Mouse (Mus musculus) midbrain, embryonic 14.5 days (tissue): ENCODE measurements around the gene Ddi1. TPM values are rescaled to one million over a fixed set of nuclear protein-coding genes. Genes with fewer than 3 reads are reported as not detected.

Experiments
- ATAC-seq: fragments of 200-750 bp; cut with Nextera tagmentation; 2 replicates; pipeline ENCODE4 v1.8.0; 2017; ENCODE audit warnings: moderate number of reproducible peaks, moderate library complexity; ENCODE audit not compliant: low FRiP score, low TSS enrichment
- DNase-seq: peaks from one replicate; pipeline ENCODE4 v3.0.0-alpha.2; 2015
- H3K27ac ChIP-seq: fragments of 300-500 bp; sonication (generic); replicated peaks from 2 replicates; pipeline ENCODE4 v1.5.1; 2014; ENCODE audit warnings: mild to moderate bottlenecking, low read depth, low read length, moderate library complexity
- H3K27me3 ChIP-seq: fragments of 300-500 bp; sonication (generic); 2 replicates; pipeline ENCODE4 v1.6.1; 2014; ENCODE audit warnings: low read length, control low read depth, mixed read lengths; ENCODE audit not compliant: control insufficient read depth, insufficient read depth
- H3K36me3 ChIP-seq: fragments of 300-500 bp; sonication (generic); 2 replicates; pipeline ENCODE4 v1.6.1; 2014; ENCODE audit warnings: low read length, control low read depth; ENCODE audit not compliant: control insufficient read depth, insufficient read depth
- H3K4me1 ChIP-seq: fragments of 300-500 bp; sonication (generic); 2 replicates; pipeline ENCODE4 v1.6.1; 2014; ENCODE audit warnings: mild to moderate bottlenecking, antibody characterized with exemption, low read length, control low read depth; ENCODE audit not compliant: control insufficient read depth, insufficient read depth
- H3K4me2 ChIP-seq: fragments of 300-500 bp; sonication (generic); 2 replicates; pipeline ENCODE4 v1.6.1; 2014; ENCODE audit warnings: mild to moderate bottlenecking, low read length, moderate library complexity
- H3K4me3 ChIP-seq: fragments of 300-500 bp; sonication (generic); replicated peaks from 2 replicates; pipeline ENCODE4 v1.5.1; 2014; ENCODE audit warnings: low read depth, low read length
- H3K9ac ChIP-seq: fragments of 300-500 bp; sonication (generic); replicated peaks from 2 replicates; pipeline ENCODE4 v1.6.1; 2014; ENCODE audit warnings: mild to moderate bottlenecking, low read length, moderate library complexity
- H3K9me3 ChIP-seq: fragments of 300-500 bp; sonication (generic); 2 replicates; pipeline ENCODE4 v1.6.1; 2016; ENCODE audit warnings: low read length, control low read depth, mixed read lengths; ENCODE audit not compliant: control insufficient read depth
- WGBS: fragments of 180-500 bp; shearing (Covaris S2); extraction: QIAGEN DNeasy Blood & Tissue Kit; methylation state at CpG from one replicate; pipeline ENCODE4 v1.1.7; 2014; 5-methylcytosine and 5-hydroxymethylcytosine counted together
- polyA plus RNA-seq: library from polyadenylated mRNA; unstranded; fragments of >200 nt; fragmentation: Nextera tagmentation; extraction: Ambion mirVana; gene quantifications from 2 replicates; pipeline ENCODE4 v1.2.1, GENCODE M21; 2014

The Ddi1 gene
- polyA plus RNA-seq, result 0.03 TPM in 1 of 2 replicates, not detected in the other

GRCm38 (mm10) chr9:6269796-6270280 lies at the start of gene Ddi1:
TSS of gene Ddi1 (minus strand) at chr9:6269846.
- H3K4me3 ChIP-seq, result no peak within 1 kb of the TSS
- H3K4me2 ChIP-seq, result no peak within 1 kb of the TSS
- H3K27me3 ChIP-seq, result no peaks in the 10 kb centered on the region
- 66% methylated on average over 1 of the region's 1 CpGs for WGBS
- H3K9me3 ChIP-seq, result no peaks in the 10 kb centered on the region
- DNase-seq (no peak), ATAC-seq (no peak)
- H3K9ac ChIP-seq, result no peak within 1 kb of the TSS
- H3K4me1 ChIP-seq, result no peaks in the 10 kb centered on the region
- no peak within 1 kb of the TSS for H3K27ac ChIP-seq
- H3K36me3 ChIP-seq, result no peaks in the 10 kb centered on the region

- H3K9me3 ChIP-seq, result no peaks in the 10 kb centered on the region
- 93% methylated on average over 1 of the region's 1 CpGs for WGBS
- H3K4me3 ChIP-seq, result no peak overlapping the region
- H3K27me3 ChIP-seq, result no peaks in the 10 kb centered on the region
- DNase-seq, result no peak
- H3K36me3 ChIP-seq, result no peaks in the 10 kb centered on the region
- H3K9ac ChIP-seq, result no peak overlapping the region
- no peak for ATAC-seq
- no peak overlapping the region for H3K27ac ChIP-seq
- H3K4me1 ChIP-seq, result no peaks in the 10 kb centered on the region
- H3K4me2 ChIP-seq, result no peak overlapping the region
These were observed 47.5 kb upstream of the Ddi1 start for GRCm38 (mm10) chr9:6317114-6317513.

- 95% methylated on average over 3 of the region's 3 CpGs for WGBS
- no peaks in the 10 kb centered on the region for H3K9me3 ChIP-seq
- ATAC-seq (no peak), DNase-seq (no peak)
- H3K9ac ChIP-seq, result no peak overlapping the region
- H3K27ac ChIP-seq, result no peak overlapping the region
- H3K4me2 ChIP-seq, result no peak overlapping the region
- H3K36me3 ChIP-seq, result no peaks in the 10 kb centered on the region
- H3K4me3 ChIP-seq, result no peak overlapping the region
- no peaks in the 10 kb centered on the region for H3K27me3 ChIP-seq
- no peaks in the 10 kb centered on the region for H3K4me1 ChIP-seq
These were observed 36.2 kb upstream of the Ddi1 start for GRCm38 (mm10) chr9:6305847-6306246.

- Histone ChIP-seq H3K9me3 (no peaks in the 10 kb centered on the region), H3K27ac (no peak overlapping the region), H3K4me2 (no peak overlapping the region), H3K4me1 (no peaks in the 10 kb centered on the region), H3K36me3 (no peaks in the 10 kb centered on the region), H3K9ac (no peak overlapping the region), H3K27me3 (no peaks in the 10 kb centered on the region), H3K4me3 (no peak overlapping the region)
- WGBS, result 89% methylated on average over 3 of the region's 3 CpGs
- DNase-seq (no peak), ATAC-seq (no peak)
These were observed 34.9 kb upstream of the Ddi1 start for GRCm38 (mm10) chr9:6304590-6304989.

- no peak for ATAC-seq
- Histone ChIP-seq H3K9ac (no peak overlapping the region), H3K4me2 (no peak overlapping the region), H3K9me3 (no peaks in the 10 kb centered on the region), H3K4me1 (0 out of 2 replicates have a peak, but pooled peaks cover 3% of the 10 kb centered on the region), H3K27ac (no peak overlapping the region), H3K27me3 (no peaks in the 10 kb centered on the region), H3K36me3 (no peaks in the 10 kb centered on the region), H3K4me3 (no peak overlapping the region)
- no peak for DNase-seq
- WGBS, result 90% methylated on average over 3 of the region's 3 CpGs
These were observed 32.4 kb upstream of the Ddi1 start for GRCm38 (mm10) chr9:6302050-6302449.

GRCm38 (mm10) chr9:6298547-6298946 lies 28.9 kb upstream of the Ddi1 start:
- no peak for DNase-seq
- Histone ChIP-seq H3K9me3 (no peaks in the 10 kb centered on the region), H3K36me3 (no peaks in the 10 kb centered on the region), H3K4me3 (no peak overlapping the region), H3K27me3 (no peaks in the 10 kb centered on the region), H3K27ac (no peak overlapping the region), H3K4me1 (0 out of 2 replicates have a peak, but pooled peaks cover 3% of the 10 kb centered on the region), H3K4me2 (no peak overlapping the region), H3K9ac (no peak overlapping the region)
- WGBS, result 82% methylated on average over 2 of the region's 2 CpGs
- no peak for ATAC-seq

GRCm38 (mm10) chr9:6289211-6289696 lies 19.6 kb upstream of the Ddi1 start:
- H3K4me1 ChIP-seq, result no peaks in the 10 kb centered on the region
- WGBS, result 12% methylated on average over 2 of the region's 2 CpGs
- H3K27ac ChIP-seq, result no peak overlapping the region; the same call in 1 of the 2 replicates
- no peaks in the 10 kb centered on the region for H3K36me3 ChIP-seq
- peak; percentile 58; the same call in 1 of the 2 replicates for ATAC-seq
- no peak overlapping the region for H3K4me2 ChIP-seq
- no peak overlapping the region for H3K9ac ChIP-seq
- no peaks in the 10 kb centered on the region for H3K9me3 ChIP-seq
- no peaks in the 10 kb centered on the region for H3K27me3 ChIP-seq
- H3K4me3 ChIP-seq, result no peak overlapping the region
- peak; percentile 33 for DNase-seq

- 33% methylated on average over 1 of the region's 1 CpGs for WGBS
- H3K27ac ChIP-seq, result no peak overlapping the region
- ATAC-seq (no peak), DNase-seq (no peak)
- H3K4me3 ChIP-seq, result no peak overlapping the region
- H3K36me3 ChIP-seq, result no peaks in the 10 kb centered on the region
- no peak overlapping the region for H3K4me2 ChIP-seq
- H3K27me3 ChIP-seq, result no peaks in the 10 kb centered on the region
- H3K9ac ChIP-seq, result no peak overlapping the region
- H3K4me1 ChIP-seq, result no peaks in the 10 kb centered on the region
- H3K9me3 ChIP-seq, result no peaks in the 10 kb centered on the region
These were observed 17.1 kb upstream of the Ddi1 start for GRCm38 (mm10) chr9:6286770-6287169.

- no peak for DNase-seq
- H3K9ac ChIP-seq, result no peak overlapping the region
These were observed 7.9 kb upstream of the Ddi1 start for GRCm38 (mm10) chr9:6277526-6277925.

More at GRCm38 (mm10) chr9:6277526-6277925, 7.9 kb upstream of the Ddi1 start:
- no peaks in the 10 kb centered on the region for H3K36me3 ChIP-seq
- H3K27me3 ChIP-seq, result no peaks in the 10 kb centered on the region
- H3K4me1 ChIP-seq, result no peaks in the 10 kb centered on the region
- H3K4me2 ChIP-seq, result no peak overlapping the region
- ATAC-seq, result no peak
- H3K4me3 ChIP-seq, result no peak overlapping the region
- no peaks in the 10 kb centered on the region for H3K9me3 ChIP-seq
- no peak overlapping the region for H3K27ac ChIP-seq
